9 mouse cellular contexts compared by ENCODE assay signal in the genomic region with DNA sequence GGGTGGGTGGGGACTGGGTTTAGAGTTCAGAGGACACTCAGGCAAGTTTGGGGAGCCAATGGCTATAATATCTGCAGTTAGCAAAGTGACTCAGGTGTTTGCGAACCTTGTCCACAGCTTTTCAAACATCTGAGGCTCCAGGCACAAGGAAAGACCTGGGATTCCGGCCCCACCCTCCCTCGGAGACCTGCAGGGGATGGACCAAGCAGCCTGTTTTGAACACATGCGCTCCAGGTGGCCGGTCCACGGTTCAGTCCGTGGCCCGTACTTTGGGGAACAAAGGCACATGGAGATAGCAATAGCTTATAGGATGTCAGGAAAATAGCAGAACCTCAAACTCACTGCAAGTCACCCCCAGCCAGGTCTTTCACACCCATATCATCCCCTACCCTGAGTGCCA. TPM values are rescaled to one million over a fixed set of nuclear protein-coding genes. Genes with fewer than 3 reads are reported as not detected.
DNase-seq lines count a peak whose midpoint lies in the region; ATAC-seq and TF ChIP-seq lines count a peak whose summit lies in the region.
"Had no signal": no experiment of that assay in that cellular context is flagged by ENCODE, and none has a peak within 500 bp of the region (broad histone marks: within the 10 kb centered on the region; RNA-seq: fewer than 3 reads in every experiment).

No protein-coding gene starts in this region.

- H3K79me3 ChIP-seq in C2C12 (ENCODE audit: low read depth): peaks cover 30% of the 10 kb centered on the region

- WGBS in forebrain, embryonic 13.5 days: 6% methylated on average over 8 of the region's 8 CpGs
- WGBS in limb, embryonic 14.5 days: 6% methylated on average over 8 of the region's 8 CpGs
- 11% methylated on average over 8 of the region's 8 CpGs for WGBS in neural tube, embryonic 14.5 days

- peaks cover 48% of the 10 kb centered on the region for H3K79me2 ChIP-seq in C2C12 (ENCODE audit: control insufficient read depth, insufficient read depth)

- DNase-seq in embryo, embryonic 11 days: peak; percentile 23
- no peak for DNase-seq in embryo, embryonic 10 days (ENCODE audit: low spot score)
- DNase-seq in limb, embryonic 14.5 days (ENCODE audit: low spot score): no peak
- DNase-seq in gastrocnemius, postnatal 10 days: no peak

- no peak for ATAC-seq in forebrain, embryonic 13.5 days
- no peak for ATAC-seq in limb, embryonic 14.5 days (ENCODE audit: low FRiP score, low read depth)
- no peak for ATAC-seq in neural tube, embryonic 14.5 days (ENCODE audit: low read depth)
- ATAC-seq in monocyte, adult 5-6 weeks (replicated peaks; ENCODE audit: insufficient number of reproducible peaks, low FRiP score, low TSS enrichment, poor library complexity, severe bottlenecking): no peak

- no peaks in the 10 kb centered on the region for H3K27me3 ChIP-seq in C2C12 (ENCODE audit: control insufficient read depth, insufficient read depth, insufficient read length)
- H3K27me3 ChIP-seq in forebrain, embryonic 13.5 days: no peaks in the 10 kb centered on the region
- no peaks in the 10 kb centered on the region for H3K27me3 ChIP-seq in limb, embryonic 14.5 days (ENCODE audit: control insufficient read depth, insufficient read depth, low read length)
- H3K27me3 ChIP-seq in neural tube, embryonic 14.5 days (ENCODE audit: control insufficient read depth, insufficient read depth, low read length): no peaks in the 10 kb centered on the region
- H3K27me3 ChIP-seq: Patski had no signal

- H3K4me2 ChIP-seq in forebrain, embryonic 13.5 days: peak overlapping the region; percentile 95
- peak overlapping the region; percentile 87 for H3K4me2 ChIP-seq in limb, embryonic 14.5 days (replicated peaks; ENCODE audit: low read depth, low read length, severe bottlenecking)
- peak overlapping the region; percentile 98 for H3K4me2 ChIP-seq in neural tube, embryonic 14.5 days (ENCODE audit: low read depth, low read length)

- H3K27ac ChIP-seq in forebrain, embryonic 13.5 days: peak overlapping the region; percentile 63
- H3K27ac ChIP-seq in limb, embryonic 14.5 days (replicated peaks; ENCODE audit: low read depth, low read length): no peak overlapping the region
- H3K27ac ChIP-seq in neural tube, embryonic 14.5 days (ENCODE audit: low read depth, low read length): no peak overlapping the region

- no peak for TF ChIP-seq POLR2A in limb, embryonic 14.5 days (IDR thresholded peaks at IDR 0.05; ENCODE audit: borderline replicate concordance, extremely low read depth, insufficient read depth, insufficient read length)

- H3K4me3 ChIP-seq in C2C12 (ENCODE audit: insufficient read depth, poor library complexity, severe bottlenecking): peak overlapping the region; percentile 91
- peak overlapping the region; percentile 88 for H3K4me3 ChIP-seq in forebrain, embryonic 13.5 days
- peak overlapping the region; percentile 71 for H3K4me3 ChIP-seq in limb, embryonic 14.5 days (replicated peaks; ENCODE audit: low read length)
- peak overlapping the region; percentile 87 for H3K4me3 ChIP-seq in neural tube, embryonic 14.5 days (ENCODE audit: low read depth, low read length)

- peak overlapping the region; percentile 94 for H3K9ac ChIP-seq in forebrain, embryonic 13.5 days
- H3K9ac ChIP-seq in limb, embryonic 14.5 days (ENCODE audit: low read depth, low read length, severe bottlenecking): peak overlapping the region; percentile 88
- peak overlapping the region; percentile 82 for H3K9ac ChIP-seq in neural tube, embryonic 14.5 days (replicated peaks; ENCODE audit: low read depth, low read length)

- H3K36me3 ChIP-seq in C2C12 (ENCODE audit: control insufficient read depth, insufficient read depth): peaks cover 27% of the 10 kb centered on the region
- H3K36me3 ChIP-seq in forebrain, embryonic 13.5 days (ENCODE audit: poor library complexity, severe bottlenecking): peaks cover 22% of the 10 kb centered on the region
- H3K36me3 ChIP-seq in limb, embryonic 14.5 days (ENCODE audit: control insufficient read depth, insufficient read depth, low read length): peaks cover 21% of the 10 kb centered on the region
- H3K36me3 ChIP-seq in neural tube, embryonic 14.5 days (ENCODE audit: control insufficient read depth, insufficient read depth, low read length): peaks cover 9% of the 10 kb centered on the region

- H3ac ChIP-seq in C2C12 (ENCODE audit: control insufficient read depth, insufficient read length, low read depth): peak overlapping the region; percentile 82

- no peaks in the 10 kb centered on the region for H3K9me3 ChIP-seq in forebrain, embryonic 13.5 days (replicated peaks)
- no peaks in the 10 kb centered on the region for H3K9me3 ChIP-seq in limb, embryonic 14.5 days (ENCODE audit: control insufficient read depth, low read length)
- H3K9me3 ChIP-seq in neural tube, embryonic 14.5 days (ENCODE audit: control insufficient read depth, low read length): no peaks in the 10 kb centered on the region

- TF ChIP-seq CTCF in C2C12 (IDR thresholded peaks at IDR 0.05; ENCODE audit: control insufficient read depth, insufficient read depth, insufficient read length): no peak

- peaks cover 19% of the 10 kb centered on the region for H3K4me1 ChIP-seq in forebrain, embryonic 13.5 days
- H3K4me1 ChIP-seq in limb, embryonic 14.5 days (ENCODE audit: control insufficient read depth, insufficient read depth, low read length): peaks cover 12% of the 10 kb centered on the region
- peaks cover 11% of the 10 kb centered on the region for H3K4me1 ChIP-seq in neural tube, embryonic 14.5 days (ENCODE audit: control insufficient read depth, insufficient read depth, low read length)

TF ChIP-seq in C2C12, 6 proteins besides CTCF, POLR2A, EP300 and RAD21:
- TF ChIP-seq MYOG (IDR thresholded peaks at IDR 0.05; ENCODE audit: control insufficient read depth, extremely low read depth, insufficient read length) (no peak), FOSL1 (IDR thresholded peaks at IDR 0.05; ENCODE audit: insufficient read depth, low read length, poor library complexity, severe bottlenecking) (no peak), MAX (IDR thresholded peaks at IDR 0.05) (no peak), CEBPB (IDR thresholded peaks at IDR 0.05; ENCODE audit: low read depth) (no peak), MYOD1 (IDR thresholded peaks at IDR 0.05; ENCODE audit: control insufficient read depth, insufficient read length, low read depth) (no peak), USF1 (IDR thresholded peaks at IDR 0.05; ENCODE audit: low read depth) (no peak)

RNA-seq across cellular contexts. Expression of gene Zfp64, which starts 1.0 kb away (rescaled TPM):
- 28.1 TPM for polyA plus RNA-seq in C2C12 (2012; fragmentation: generic; extraction: Trizol)
- 28.9 and 30.5 TPM in 2 replicates for polyA plus RNA-seq in forebrain, embryonic 13.5 days (2015; fragmentation: Nextera tagmentation; extraction: Ambion mirVana)
- 46.0 and 55.3 TPM in 2 replicates for polyA plus RNA-seq in limb, embryonic 14.5 days (2012; rRNA removed)
- polyA plus RNA-seq in limb, embryonic 14.5 days (2014; fragmentation: Nextera tagmentation; extraction: Ambion mirVana): 49.5 and 50.6 TPM in 2 replicates
- 24.5 and 25.5 TPM in 2 replicates for polyA plus RNA-seq in neural tube, embryonic 14.5 days (2014; fragmentation: Nextera tagmentation; extraction: Ambion mirVana)
- total RNA-seq in gastrocnemius, postnatal 10 days (2021): 10 to 100 TPM in 1 of 2 experiments, 1 to 10 TPM in 1; 9.0 to 10.8 TPM
- 6.8 to 13.0 TPM (median 7.8 TPM) in 3 replicates for total RNA-seq in monocyte, adult 5-6 weeks (2017)
